Mouse (Mus musculus) macrophage (primary cell): ENCODE measurements around the gene Slc8a2. TPM values are rescaled to one million over a fixed set of nuclear protein-coding genes. Genes with fewer than 3 reads are reported as not detected.

ENCODE experiments used
- H3K27ac ChIP-seq: fragments of 350-480 bp; formaldehyde crosslinking; 2 replicates; pipeline ENCODE4 v1.9.0; 2021
- H3K36me3 ChIP-seq: fragments of 350-480 bp; formaldehyde crosslinking; 2 replicates; pipeline ENCODE4 v1.9.0; 2021; ENCODE audit errors: inconsistent target
- H3K4me3 ChIP-seq: fragments of 350-480 bp; formaldehyde crosslinking; 2 replicates; pipeline ENCODE4 v1.9.0; 2021; ENCODE audit errors: inconsistent target
- H3K79me2 ChIP-seq: fragments of 350-480 bp; formaldehyde crosslinking; 2 replicates; pipeline ENCODE4 v1.9.0; 2021; ENCODE audit errors: inconsistent target
- WGBS: methylation state at CpG from one replicate; pipeline ENCODE4 v1.1.7; 2026; ENCODE audit warnings: inconsistent platforms; ENCODE audit not compliant: missing documents; 5-methylcytosine and 5-hydroxymethylcytosine counted together
- polyA plus RNA-seq: library from polyadenylated mRNA; stranded (reverse); fragments of 250-400 nt; gene quantifications from 3 replicates; pipeline ENCODE4 v1.2.4, GENCODE M21; 2018; ENCODE audit warnings: inconsistent platforms
- total RNA-seq, 78 experiments: library from RNA; depleted of rRNA; stranded (reverse); fragments of 250-400 nt; gene quantifications; 1 replicate in 9 of 78; 2 replicates in 24 of 78; 3 replicates in 43 of 78; 4 replicates in 2 of 78; pipeline ENCODE4 v1.2.4; 2018; ENCODE audit warnings: inconsistent platforms in 56 of 78

The Slc8a2 gene
- under 1 TPM in 20 of 26 experiments, not detected in 6; 0.08 to 0.56 (median 0.22) TPM for total RNA-seq (2018; cell fraction: chromatin; rRNA removed)
- under 1 TPM in 2 of 26 experiments, not detected in 24; under 0.01 TPM for total RNA-seq (2018; cell fraction: cytosol; rRNA removed)
- under 1 TPM in 15 of 26 experiments, not detected in 11; 0.11 to 0.82 (median 0.25) TPM for total RNA-seq (2018; cell fraction: nucleus; rRNA removed)
- polyA plus RNA-seq, result not detected in 3 replicates

DNA sequence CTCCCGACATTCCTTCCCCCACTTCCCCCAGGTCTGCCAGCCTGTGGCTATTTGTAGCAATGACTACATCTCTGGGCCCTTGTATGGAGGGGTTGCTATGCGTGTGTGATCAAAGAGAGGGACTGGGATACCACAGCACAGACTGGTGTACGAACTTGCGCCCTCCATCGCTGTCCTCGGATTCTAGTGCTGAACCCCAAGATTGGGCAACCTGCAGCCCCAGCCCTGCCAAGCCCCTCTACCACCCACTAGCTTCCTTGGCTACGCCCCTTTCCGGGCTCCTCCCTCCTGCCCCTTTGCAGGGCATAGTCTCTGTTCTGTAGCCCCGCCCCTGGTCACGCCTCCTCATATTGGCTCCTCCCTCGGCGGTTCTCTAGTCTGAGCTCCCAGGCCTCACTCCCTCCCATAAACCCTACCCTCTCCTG lies at the start of gene Slc8a2:
Gene Slc8a2 (plus strand): TSS at position 406 of the 425 bp plus-strand sequence.
- H3K4me3 ChIP-seq, result no peak within 1 kb of the TSS
- 16% methylated on average over 12 of the region's 12 CpGs for WGBS
- no peak within 1 kb of the TSS for H3K27ac ChIP-seq

GRCm38 (mm10) chr7:16079947-16080346 lies 49.7 kb upstream of the Slc8a2 start:
- H3K36me3 ChIP-seq, result no peaks in the 10 kb centered on the region
- WGBS, result 93% methylated on average over 1 of the region's 1 CpGs
- H3K27ac ChIP-seq, result no peak overlapping the region
- no peak overlapping the region for H3K4me3 ChIP-seq
- no peaks in the 10 kb centered on the region for H3K79me2 ChIP-seq

More for the DNA sequence above, at the start of gene Slc8a2:
- Histone ChIP-seq H3K36me3 (no peaks in the 10 kb centered on the region), H3K79me2 (no peaks in the 10 kb centered on the region)

GRCm38 (mm10) chr7:16080581-16080980 lies 49.0 kb upstream of the Slc8a2 start:
- 83% methylated on average over 3 of the region's 4 CpGs for WGBS
- H3K79me2 ChIP-seq, result no peaks in the 10 kb centered on the region
- H3K4me3 ChIP-seq, result no peak overlapping the region
- no peaks in the 10 kb centered on the region for H3K36me3 ChIP-seq
- H3K27ac ChIP-seq, result no peak overlapping the region

DNA sequence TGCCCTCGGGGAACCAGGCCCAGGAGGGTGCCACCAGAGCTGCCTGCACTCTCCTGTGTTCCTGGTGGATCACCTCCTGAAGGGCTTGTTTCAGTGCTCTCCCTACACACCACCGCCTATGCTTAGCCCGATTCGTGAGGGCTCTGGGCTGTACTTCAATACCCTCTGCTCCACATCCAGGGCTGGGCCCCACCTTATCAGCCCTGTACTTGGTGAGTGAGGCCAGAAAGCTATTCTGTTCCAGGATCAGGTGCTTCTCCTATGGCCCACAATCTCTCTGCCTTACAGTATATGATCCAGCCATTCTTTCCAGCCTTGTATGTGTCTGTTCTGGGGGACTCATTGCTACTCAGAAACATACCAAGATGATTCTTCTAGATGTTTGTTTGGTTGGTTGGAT lies 46.3 kb upstream of the Slc8a2 start:
- Histone ChIP-seq H3K27ac (no peak overlapping the region), H3K79me2 (no peaks in the 10 kb centered on the region), H3K36me3 (no peaks in the 10 kb centered on the region), H3K4me3 (no peak overlapping the region)
- 88% methylated on average over 4 of the region's 4 CpGs for WGBS

- H3K4me3 ChIP-seq, result no peak overlapping the region
- no peaks in the 10 kb centered on the region for H3K36me3 ChIP-seq
- whole genome bisulfite sequencing, result 81% methylated on average over 2 of the region's 2 CpGs
- H3K27ac ChIP-seq, result no peak overlapping the region
- H3K79me2 ChIP-seq, result no peaks in the 10 kb centered on the region
Observed at GRCm38 (mm10) chr7:16087587-16087986, 42.0 kb upstream of the Slc8a2 start.

- Histone ChIP-seq H3K36me3 (no peaks in the 10 kb centered on the region), H3K79me2 (peaks cover 9% of the 10 kb centered on the region), H3K27ac (no peak overlapping the region), H3K4me3 (no peak overlapping the region)
- 83% methylated on average over 3 of the region's 3 CpGs for WGBS
Observed at GRCm38 (mm10) chr7:16094592-16094991, 35.0 kb upstream of the Slc8a2 start.

GRCm38 (mm10) chr7:16098021-16099017 lies 31.3 kb upstream of the Slc8a2 start, which contains the start of gene Napa:
Gene Napa (plus strand): TSS chr7:16098458.
- peaks cover 19% of the 10 kb centered on the region; the same call in 1 of the 2 replicates for H3K36me3 ChIP-seq
- WGBS, result under 1% methylated on average over 59 of the region's 68 CpGs
- H3K79me2 ChIP-seq, result peaks cover 46% of the 10 kb centered on the region
- H3K4me3 ChIP-seq, result peak within 1 kb of the TSS; percentile 82
- H3K27ac ChIP-seq, result peak within 1 kb of the TSS; percentile 71

GRCm38 (mm10) chr7:16099901-16100300 lies 29.7 kb upstream of the Slc8a2 start:
- 88% methylated on average over 3 of the region's 4 CpGs for WGBS
- Histone ChIP-seq H3K27ac (peak overlapping the region; percentile 71), H3K79me2 (peaks cover 62% of the 10 kb centered on the region), H3K36me3 (peaks cover 24% of the 10 kb centered on the region; the same call in 1 of the 2 replicates), H3K4me3 (peak overlapping the region; percentile 82)

- Histone ChIP-seq H3K27ac (0 out of 2 replicates have a peak overlapping the region, but pooled peaks have one; percentile 37), H3K4me3 (no peak overlapping the region), H3K79me2 (peaks cover 74% of the 10 kb centered on the region), H3K36me3 (peaks cover 28% of the 10 kb centered on the region; the same call in 1 of the 2 replicates)
- 87% methylated on average over 7 of the region's 7 CpGs for WGBS
Observed at GRCm38 (mm10) chr7:16101081-16101480, 28.5 kb upstream of the Slc8a2 start.

DNA sequence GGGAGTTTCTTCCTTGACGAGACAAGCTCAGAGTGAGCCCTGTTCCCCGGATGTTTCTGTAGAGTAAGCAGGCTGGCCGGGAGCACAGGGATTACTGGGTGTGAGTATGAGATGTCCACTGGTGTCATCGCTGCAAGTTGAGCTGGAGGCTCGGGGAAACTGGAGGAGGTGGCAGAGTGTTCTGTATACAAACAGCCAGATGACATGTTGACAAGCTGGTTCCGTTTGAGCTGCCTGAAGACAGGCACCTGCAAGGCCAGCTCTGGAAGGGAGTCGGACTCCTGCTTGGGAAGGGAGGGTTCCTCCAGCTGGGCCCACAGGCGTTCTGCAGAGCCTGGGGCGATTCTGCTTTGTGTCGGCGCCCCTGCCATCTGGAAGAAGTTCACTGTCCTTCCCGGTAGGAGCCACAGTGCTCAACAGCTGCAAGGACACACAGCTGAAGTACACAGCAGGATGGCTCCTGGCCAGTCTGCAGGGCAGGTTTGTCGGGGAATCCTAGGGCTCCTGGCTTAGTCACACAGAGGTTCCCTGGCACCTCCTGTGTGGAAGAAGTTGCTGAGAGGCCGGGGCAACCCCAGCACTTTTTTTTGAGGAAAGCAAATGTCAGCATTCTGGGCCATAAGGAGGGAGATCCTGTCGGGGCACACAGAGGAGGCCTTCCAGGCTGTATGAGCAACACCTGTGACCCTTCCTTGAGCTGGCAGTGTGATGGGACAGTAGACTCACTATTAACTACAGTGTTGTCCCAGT lies 27.7 kb upstream of the Slc8a2 start:
- 96% methylated on average over 15 of the region's 15 CpGs for WGBS
- Histone ChIP-seq H3K4me3 (no peak overlapping the region), H3K36me3 (peaks cover 34% of the 10 kb centered on the region; the same call in 1 of the 2 replicates)

GRCm38 (mm10) chr7:16102686-16103226 lies 26.9 kb upstream of the Slc8a2 start:
- peaks cover 90% of the 10 kb centered on the region for H3K79me2 ChIP-seq
- 85% methylated on average over 5 of the region's 5 CpGs for WGBS
- H3K4me3 ChIP-seq, result no peak overlapping the region
- peaks cover 43% of the 10 kb centered on the region for H3K36me3 ChIP-seq
- H3K27ac ChIP-seq, result no peak overlapping the region

More for the DNA sequence above, 27.7 kb upstream of the Slc8a2 start:
- Histone ChIP-seq H3K27ac (no peak overlapping the region), H3K79me2 (peaks cover 82% of the 10 kb centered on the region)

GRCm38 (mm10) chr7:16103760-16104159 lies 25.9 kb upstream of the Slc8a2 start:
- peaks cover 100% of the 10 kb centered on the region for H3K79me2 ChIP-seq
- H3K36me3 ChIP-seq, result peaks cover 53% of the 10 kb centered on the region
- peak overlapping the region; percentile 13; the same call in 1 of the 2 replicates for H3K27ac ChIP-seq
- 87% methylated on average over 6 of the region's 6 CpGs for WGBS
- no peak overlapping the region for H3K4me3 ChIP-seq

DNA sequence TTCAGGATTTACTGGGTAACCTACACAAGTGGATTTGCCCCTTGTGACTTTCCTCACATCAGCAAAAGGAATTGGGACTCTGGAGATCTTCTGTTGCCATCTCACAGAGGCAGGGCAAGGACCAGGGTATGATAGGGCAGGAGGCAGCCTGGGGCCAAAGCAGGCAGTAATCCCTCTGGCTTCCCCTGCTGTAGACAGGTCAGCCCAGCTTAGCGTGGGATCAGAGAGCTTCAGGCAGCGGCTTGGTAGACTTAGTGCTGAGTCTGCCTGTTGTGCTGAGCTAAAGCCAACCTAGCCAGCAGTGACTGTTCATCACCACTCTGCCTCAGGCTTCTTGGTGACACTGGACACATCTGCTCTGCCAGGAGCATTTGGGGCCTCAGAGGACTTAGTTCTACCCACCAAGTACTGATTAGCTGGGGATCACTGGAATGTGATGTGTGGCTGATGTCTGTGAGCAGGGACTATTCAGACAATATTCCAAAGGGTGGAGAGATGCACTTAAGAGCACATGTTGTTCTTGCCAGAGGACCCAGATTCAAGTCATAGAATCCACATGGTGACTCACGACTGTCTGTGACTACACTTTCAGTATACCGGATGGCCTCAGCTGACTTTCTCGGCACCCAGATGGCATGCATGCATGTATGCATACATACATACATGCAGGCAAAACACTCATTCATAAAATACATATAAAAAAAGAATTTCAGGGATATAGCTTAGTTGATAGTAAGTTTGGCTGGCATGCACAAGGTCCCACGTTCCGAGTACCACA lies 24.8 kb upstream of the Slc8a2 start:
- Histone ChIP-seq H3K36me3 (peaks cover 63% of the 10 kb centered on the region), H3K79me2 (peaks cover 98% of the 10 kb centered on the region), H3K4me3 (no peak overlapping the region), H3K27ac (no peak overlapping the region)
- 93% methylated on average over 7 of the region's 7 CpGs for WGBS
